Comparison of ENCODE assay signal across 19 mouse cellular contexts in genomic region chr4:120671046-120671445, GRCm38 (mm10). TPM values are rescaled to one million over a fixed set of nuclear protein-coding genes. Genes with fewer than 3 reads are reported as not detected.
DNase-seq lines count a peak whose midpoint lies in the region; ATAC-seq and TF ChIP-seq lines count a peak whose summit lies in the region.
"Had no signal": no experiment of that assay in that cellular context is flagged by ENCODE, and none has a peak within 500 bp of the region (broad histone marks: within the 10 kb centered on the region; RNA-seq: fewer than 3 reads in every experiment).

No protein-coding gene starts in this region.

- H3K4me2 ChIP-seq in hindbrain, postnatal 0 days (ENCODE audit: low read depth, low read length) = no peak overlapping the region
- H3K4me2 ChIP-seq in midbrain, embryonic 11.5 days = no peak overlapping the region
- H3K4me2 ChIP-seq in midbrain, embryonic 16.5 days (ENCODE audit: low read length) = no peak overlapping the region
- no peak overlapping the region for H3K4me2 ChIP-seq in liver, embryonic 15.5 days
- H3K4me2 ChIP-seq: heart, embryonic 13.5 days; hindbrain, embryonic 12.5 days had no signal

- no peak for TF ChIP-seq CTCF in hindbrain, postnatal 0 days (IDR thresholded peaks at IDR 0.05; ENCODE audit: low read depth)

- H3K4me1 ChIP-seq in hindbrain, postnatal 0 days (ENCODE audit: insufficient read depth, low read length) = no peaks in the 10 kb centered on the region
- H3K4me1 ChIP-seq in hindbrain, embryonic 10.5 days (replicated peaks) = peaks cover 19% of the 10 kb centered on the region
- H3K4me1 ChIP-seq in midbrain, embryonic 11.5 days (ENCODE audit: control insufficient read depth, insufficient read depth, low read length) = peaks cover 5% of the 10 kb centered on the region; the same call in 1 of the 2 replicates
- peaks cover 8% of the 10 kb centered on the region for H3K4me1 ChIP-seq in midbrain, embryonic 16.5 days (ENCODE audit: control insufficient read depth, insufficient read depth, low read length)
- H3K4me1 ChIP-seq in liver, embryonic 15.5 days (replicated peaks) = peaks cover 88% of the 10 kb centered on the region

- peak; percentile 20 for DNase-seq in hindbrain, postnatal 0 days (ENCODE audit: low spot score)
- DNase-seq in hindbrain, embryonic 10.5 days (ENCODE audit: low spot score) = no peak
- peak; percentile 73 for DNase-seq in midbrain, embryonic 11.5 days (ENCODE audit: low spot score, missing footprints)
- peak; percentile 76 for DNase-seq in retina, postnatal 1 day
- DNase-seq in left cerebral cortex, adult 18-20 months (ENCODE audit: low spot score in 2 of 2) = no peak
- no peak for DNase-seq in layer of hippocampus, adult 9-10 months (ENCODE audit: low spot score)
- DNase-seq: adrenal gland, postnatal 10 days; cerebellum, adult 11-12 months; cerebellum, adult 9-11 months; cerebellum, postnatal 36 days; gastrocnemius, postnatal 36 days; heart, adult 11 months; heart, postnatal 36 days had no signal

- no peak overlapping the region for H3K4me3 ChIP-seq in hindbrain, postnatal 0 days (ENCODE audit: low read length)
- H3K4me3 ChIP-seq in hindbrain, embryonic 10.5 days = no peak overlapping the region
- H3K4me3 ChIP-seq in midbrain, embryonic 11.5 days (ENCODE audit: low read depth, low read length) = no peak overlapping the region
- H3K4me3 ChIP-seq in midbrain, embryonic 16.5 days (ENCODE audit: low read depth, low read length) = no peak overlapping the region
- H3K4me3 ChIP-seq in liver, embryonic 15.5 days (replicated peaks) = no peak overlapping the region
- H3K4me3 ChIP-seq: heart, embryonic 13.5 days; hindbrain, embryonic 12.5 days had no signal

- no peaks in the 10 kb centered on the region for H3K9me3 ChIP-seq in hindbrain, postnatal 0 days (ENCODE audit: low read length)
- H3K9me3 ChIP-seq in hindbrain, embryonic 10.5 days = no peaks in the 10 kb centered on the region
- H3K9me3 ChIP-seq in midbrain, embryonic 11.5 days (ENCODE audit: control insufficient read depth, low read length) = no peaks in the 10 kb centered on the region
- H3K9me3 ChIP-seq in midbrain, embryonic 16.5 days (replicated peaks; ENCODE audit: control insufficient read depth, low read length, poor library complexity, severe bottlenecking) = no peaks in the 10 kb centered on the region
- no peaks in the 10 kb centered on the region for H3K9me3 ChIP-seq in liver, embryonic 15.5 days (replicated peaks)
- H3K9me3 ChIP-seq: heart, embryonic 13.5 days; hindbrain, embryonic 12.5 days had no signal

- no peak overlapping the region for H3K27ac ChIP-seq in hindbrain, postnatal 0 days
- no peak overlapping the region for H3K27ac ChIP-seq in hindbrain, embryonic 10.5 days
- H3K27ac ChIP-seq in midbrain, embryonic 11.5 days (ENCODE audit: low read depth, low read length) = no peak overlapping the region
- no peak overlapping the region for H3K27ac ChIP-seq in midbrain, embryonic 16.5 days (ENCODE audit: low read length)
- peak overlapping the region; percentile 93 for H3K27ac ChIP-seq in liver, embryonic 15.5 days (replicated peaks)
- H3K27ac ChIP-seq: heart, embryonic 13.5 days; hindbrain, embryonic 12.5 days had no signal

- 40% methylated on average over 12 of the region's 12 CpGs for WGBS in hindbrain, postnatal 0 days
- 52% methylated on average over 12 of the region's 12 CpGs for WGBS in hindbrain, embryonic 10.5 days
- WGBS in midbrain, embryonic 11.5 days = 36% methylated on average over 12 of the region's 12 CpGs
- 24% methylated on average over 12 of the region's 12 CpGs for WGBS in midbrain, embryonic 16.5 days
- WGBS in liver, embryonic 15.5 days (ENCODE audit: insufficient replicate concordance) = 52% methylated on average over 12 of the region's 12 CpGs

- no peaks in the 10 kb centered on the region for H3K27me3 ChIP-seq in hindbrain, postnatal 0 days (ENCODE audit: insufficient read depth, low read length)
- H3K27me3 ChIP-seq in hindbrain, embryonic 10.5 days (ENCODE audit: insufficient read depth, poor library complexity, severe bottlenecking) = peaks cover 50% of the 10 kb centered on the region
- peaks cover 19% of the 10 kb centered on the region for H3K27me3 ChIP-seq in midbrain, embryonic 11.5 days (ENCODE audit: control insufficient read depth, insufficient read depth, low read length)
- peaks cover 9% of the 10 kb centered on the region; the same call in 1 of the 2 replicates for H3K27me3 ChIP-seq in midbrain, embryonic 16.5 days (ENCODE audit: control insufficient read depth, insufficient read depth, low read depth, low read length)
- H3K27me3 ChIP-seq in liver, embryonic 15.5 days = no peaks in the 10 kb centered on the region

- H3K9ac ChIP-seq in hindbrain, postnatal 0 days (replicated peaks; ENCODE audit: low read length) = no peak overlapping the region
- no peak overlapping the region for H3K9ac ChIP-seq in midbrain, embryonic 11.5 days (ENCODE audit: low read length)
- no peak overlapping the region for H3K9ac ChIP-seq in midbrain, embryonic 16.5 days (ENCODE audit: low read depth, low read length)
- no peak overlapping the region for H3K9ac ChIP-seq in liver, embryonic 15.5 days
- H3K9ac ChIP-seq: heart, embryonic 13.5 days; hindbrain, embryonic 12.5 days had no signal

- ATAC-seq in hindbrain, postnatal 0 days = no peak
- no peak for ATAC-seq in midbrain, embryonic 11.5 days (ENCODE audit: low FRiP score)
- no peak for ATAC-seq in midbrain, embryonic 16.5 days
- no peak for ATAC-seq in liver, embryonic 15.5 days (ENCODE audit: insufficient read depth)
- ATAC-seq: forebrain, embryonic 14.5 days had no signal

- no peaks in the 10 kb centered on the region for H3K36me3 ChIP-seq in hindbrain, postnatal 0 days (ENCODE audit: insufficient read depth, low read length)
- H3K36me3 ChIP-seq in hindbrain, embryonic 10.5 days = no peaks in the 10 kb centered on the region
- no peaks in the 10 kb centered on the region for H3K36me3 ChIP-seq in midbrain, embryonic 11.5 days (ENCODE audit: control insufficient read depth, insufficient read depth, low read length)
- no peaks in the 10 kb centered on the region for H3K36me3 ChIP-seq in midbrain, embryonic 16.5 days (ENCODE audit: control insufficient read depth, insufficient read depth, low read length)
- H3K36me3 ChIP-seq in liver, embryonic 15.5 days (replicated peaks) = no peaks in the 10 kb centered on the region
- H3K36me3 ChIP-seq: heart, embryonic 13.5 days; hindbrain, embryonic 12.5 days had no signal

RNA-seq across cellular contexts. Expression of gene Cited4, which starts 4.7 kb away (rescaled TPM):
- 11.1 and 11.7 TPM in 2 replicates for total RNA-seq in hindbrain, postnatal 0 days (2014; rRNA removed)
- 5.3 and 5.4 TPM in 2 replicates for polyA plus RNA-seq in hindbrain, postnatal 0 days (2015; fragmentation: Nextera tagmentation; extraction: Ambion mirVana)
- polyA plus RNA-seq in hindbrain, embryonic 10.5 days (2016; fragmentation: Nextera tagmentation; extraction: Ambion mirVana) = 16.5 and 17.3 TPM in 2 replicates
- polyA plus RNA-seq in midbrain, embryonic 11.5 days (2014; fragmentation: Nextera tagmentation; extraction: Ambion mirVana) = 8.7 and 8.8 TPM in 2 replicates
- polyA plus RNA-seq in midbrain, embryonic 16.5 days (2015; fragmentation: Nextera tagmentation; extraction: Ambion mirVana) = 0.67 and 1.4 TPM in 2 replicates
- polyA plus RNA-seq in liver, embryonic 15.5 days (2015; fragmentation: Nextera tagmentation; extraction: Ambion mirVana) = 78.5 and 82.8 TPM in 2 replicates
- 10 to 100 TPM; 13.1 to 16.5 TPM for total RNA-seq in left cerebral cortex, adult 18-20 months (2021)
- polyA plus RNA-seq: C2C12 had no signal

Comparison
In these comparisons a context has a peak if more than half of its experiments do, and no peak if none do; other contexts are left out.
1. DNase-seq: peak in hindbrain, postnatal 0 days (single experiment), midbrain, embryonic 11.5 days (single experiment) and retina, postnatal 1 day (single experiment); none in hindbrain, embryonic 10.5 days (single experiment), left cerebral cortex, adult 18-20 months (0 of 2) and layer of hippocampus, adult 9-10 months (single experiment).